Mouse (Mus musculus) gastrocnemius, postnatal 25 days (tissue): ENCODE data around the gene Syngr1. TPM values are rescaled to one million over a fixed set of nuclear protein-coding genes. Genes with fewer than 3 reads are reported as not detected.

ENCODE experiments used
- DNase-seq: peaks from one replicate; pipeline ENCODE4 v3.0.0; 2022
- long read RNA-seq, 2 experiments: library from polyadenylated mRNA; stranded (forward); transcript quantifications; one replicate each; pipeline ENCODE4 v2.0.0; 2021
- total RNA-seq, 2 experiments: library from RNA; stranded (reverse); gene quantifications; 1 replicate in 1 of 2; 2 replicates in 1 of 2; pipeline ENCODE4 v1.2.3; 2021

Syngr1 gene
- 10 to 100 TPM; 34.6 to 37.7 TPM for total RNA-seq
- long read RNA-seq, experiment 1, full-length matches to known transcripts, result 95 of 105 reads
- long read RNA-seq, experiment 1, partial matches to known transcripts, result 6 of 105 reads
- long read RNA-seq, experiment 1, other reads (novel, unspliced or antisense), result 4 of 105 reads
- long read RNA-seq, experiment 2, transcript Syngr1-202 (4 exons, 819 nt), result major isoform, 67 of 74 reads
- long read RNA-seq, experiment 2, partial matches to known transcripts, result 0 of 74 reads
- long read RNA-seq, experiment 2, other reads (novel, unspliced or antisense), result 7 of 74 reads

GRCm38 (mm10) chr15:80091121-80091955 lies at the start of gene Syngr1, which contains the start of gene Rpl3:
Gene Syngr1 (plus strand): TSS chr15:80091334.
Gene Rpl3 (minus strand): TSS chr15:80091868.
- peak; percentile 48 for DNase-seq

- DNase-seq, result no peak
Observed at GRCm38 (mm10) chr15:80042152-80042551, 49.0 kb upstream of the Syngr1 start.

DNA sequence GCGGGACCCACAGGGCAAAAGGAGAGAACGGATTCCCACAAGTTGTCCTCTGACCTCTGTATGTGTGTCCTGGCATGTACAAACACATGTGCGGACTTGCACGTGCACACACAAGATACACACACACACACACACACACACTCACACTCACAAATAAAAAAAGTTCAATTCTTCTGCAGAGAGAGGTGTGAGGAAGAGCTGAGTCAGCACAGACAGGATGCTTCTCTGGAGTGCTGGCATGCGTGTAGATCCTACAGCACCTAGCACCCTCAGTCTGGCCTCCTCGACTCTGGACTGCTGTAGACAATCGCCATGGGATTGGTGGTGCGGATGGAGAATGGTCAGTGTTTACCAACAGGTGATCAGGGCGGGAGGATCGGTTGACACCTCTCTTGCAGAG lies 46.9 kb upstream of the Syngr1 start:
- DNase-seq, result no peak

GRCm38 (mm10) chr15:80045749-80046148 lies 45.4 kb upstream of the Syngr1 start:
- no peak for DNase-seq

- DNase-seq, result no peak
Observed at GRCm38 (mm10) chr15:80047242-80047641, 43.9 kb upstream of the Syngr1 start.

GRCm38 (mm10) chr15:80047973-80048372 lies 43.2 kb upstream of the Syngr1 start:
- DNase-seq, result no peak

GRCm38 (mm10) chr15:80050093-80050492 lies 41.0 kb upstream of the Syngr1 start:
- DNase-seq, result peak; percentile 69

DNA sequence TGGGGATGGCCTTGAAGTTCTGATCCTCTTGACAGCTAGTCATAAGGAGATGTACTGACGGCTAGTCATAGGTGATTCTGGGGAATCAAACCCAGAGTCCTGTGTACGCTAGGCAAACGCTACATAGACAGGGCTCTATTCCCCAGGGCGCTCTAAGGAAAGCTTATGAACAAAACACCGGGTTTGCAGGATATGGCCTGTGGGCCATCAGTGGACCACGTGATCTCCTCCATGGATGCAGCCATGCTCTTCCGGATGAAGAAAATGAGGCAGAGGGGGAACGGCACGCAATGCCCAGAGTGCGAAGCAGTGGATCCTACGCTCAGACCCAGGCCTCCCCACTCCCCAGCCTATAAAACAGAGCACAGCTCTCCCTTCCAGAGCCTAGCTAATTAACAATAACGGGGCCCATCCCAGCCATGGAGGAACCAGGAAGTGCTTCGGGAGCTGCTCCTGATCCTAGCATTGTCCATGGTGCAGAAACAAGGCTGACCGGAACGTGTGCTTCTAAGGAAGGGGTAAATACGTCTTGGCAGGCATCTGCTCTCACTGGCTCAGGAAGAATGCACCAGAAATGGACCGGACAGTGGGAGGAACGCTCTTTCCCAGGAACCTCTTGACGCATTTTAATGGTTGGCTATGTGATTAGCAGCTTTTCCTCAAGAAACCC lies 39.9 kb upstream of the Syngr1 start:
- DNase-seq, result no peak

- DNase-seq, result no peak
Observed at GRCm38 (mm10) chr15:80051782-80052181, 39.4 kb upstream of the Syngr1 start.

DNA sequence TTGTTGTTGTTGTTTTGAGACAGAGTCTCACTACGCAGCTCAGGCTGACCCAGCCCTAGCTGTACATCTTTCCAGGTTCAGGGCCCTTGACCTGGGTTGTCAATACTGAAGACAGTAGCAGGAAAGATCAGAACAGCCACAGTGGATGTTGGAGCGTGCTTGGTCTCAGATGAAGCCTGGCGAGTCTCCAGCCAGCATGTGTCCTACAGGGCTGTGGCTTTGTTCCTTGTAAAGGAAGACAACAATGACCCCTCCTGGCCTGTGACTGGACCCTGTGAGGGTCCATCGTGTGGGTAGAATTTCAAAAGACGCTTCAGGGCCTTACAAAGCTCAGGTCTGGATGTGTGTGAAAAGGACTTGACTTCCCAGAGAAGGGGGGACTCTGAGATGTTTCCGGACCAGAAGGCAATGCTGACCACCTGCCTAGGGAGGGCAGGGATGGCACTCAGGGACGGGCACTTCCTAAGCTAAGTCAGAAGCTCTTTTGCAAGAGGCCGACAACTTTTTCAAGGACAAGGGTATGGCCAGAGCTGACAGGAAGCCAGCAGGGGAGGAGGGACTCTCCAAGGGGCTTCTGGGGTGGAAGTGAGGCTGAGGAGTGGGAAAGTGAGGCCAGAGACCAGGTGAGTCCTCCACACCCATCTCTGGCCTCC lies 37.6 kb upstream of the Syngr1 start:
- no peak for DNase-seq

DNA sequence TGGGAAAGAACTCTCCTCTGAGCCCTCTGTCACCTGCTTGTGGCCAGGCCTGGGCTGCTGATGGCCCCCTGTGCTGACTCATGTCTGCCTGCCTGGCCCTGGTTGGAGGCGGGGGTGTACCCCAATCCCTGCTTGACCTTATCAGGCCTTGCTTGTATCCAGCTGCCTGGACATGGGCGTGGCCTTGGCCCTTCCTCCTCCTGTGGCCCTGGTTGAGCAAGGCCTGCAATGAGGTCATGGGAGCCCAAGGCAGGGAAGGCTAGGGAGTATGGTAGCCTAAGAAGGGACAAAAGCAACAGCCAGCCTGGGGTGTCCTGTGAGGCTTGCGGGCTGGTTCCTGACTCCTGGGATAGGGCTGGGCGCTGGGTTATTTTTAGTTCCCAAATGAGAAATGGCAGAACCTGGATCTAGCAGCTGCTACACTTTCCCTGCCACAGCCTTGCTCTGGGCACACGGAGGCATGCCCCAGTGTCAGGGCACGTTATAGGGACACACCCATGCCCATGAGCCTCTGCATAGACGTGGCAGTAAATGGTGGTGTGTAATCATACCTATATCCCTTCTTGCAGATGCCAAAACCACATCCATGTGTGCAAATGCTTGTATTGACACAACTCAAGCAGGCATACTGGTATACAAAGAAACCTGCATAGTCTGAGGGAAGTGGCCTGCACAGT lies 37.0 kb upstream of the Syngr1 start:
- DNase-seq, result peak; percentile 87

DNA sequence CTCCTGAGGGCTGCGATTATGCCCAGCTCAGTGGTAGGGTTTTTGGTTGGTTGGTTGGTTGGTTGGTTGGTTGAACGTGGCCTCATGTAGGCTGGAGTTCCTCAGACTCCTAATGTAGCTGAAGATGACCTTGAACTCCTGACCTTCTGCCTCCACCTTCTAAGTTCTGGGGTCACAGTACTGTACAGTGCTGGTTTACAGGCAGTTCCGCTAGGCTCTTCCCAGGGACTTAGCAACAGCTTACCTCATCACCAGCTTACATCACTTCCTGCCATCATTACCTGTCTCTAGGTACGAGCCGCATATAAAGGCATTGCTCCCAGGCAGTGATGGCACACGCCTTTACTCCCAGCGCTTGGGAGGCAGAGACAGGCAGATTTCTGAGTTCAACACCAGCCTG lies 33.0 kb upstream of the Syngr1 start:
- DNase-seq, result no peak

- DNase-seq, result no peak
Observed at GRCm38 (mm10) chr15:80059606-80060005, 31.5 kb upstream of the Syngr1 start.

GRCm38 (mm10) chr15:80060356-80061070 lies 30.6 kb upstream of the Syngr1 start:
- no peak for DNase-seq

GRCm38 (mm10) chr15:80061071-80061550 lies 30.0 kb upstream of the Syngr1 start:
- no peak for DNase-seq

GRCm38 (mm10) chr15:80062339-80062738 lies 28.8 kb upstream of the Syngr1 start:
- no peak for DNase-seq

GRCm38 (mm10) chr15:80062821-80063220 lies 28.3 kb upstream of the Syngr1 start:
- no peak for DNase-seq

GRCm38 (mm10) chr15:80064965-80065364 lies 26.2 kb upstream of the Syngr1 start:
- no peak for DNase-seq

GRCm38 (mm10) chr15:80065414-80065813 lies 25.7 kb upstream of the Syngr1 start:
- no peak for DNase-seq

DNA sequence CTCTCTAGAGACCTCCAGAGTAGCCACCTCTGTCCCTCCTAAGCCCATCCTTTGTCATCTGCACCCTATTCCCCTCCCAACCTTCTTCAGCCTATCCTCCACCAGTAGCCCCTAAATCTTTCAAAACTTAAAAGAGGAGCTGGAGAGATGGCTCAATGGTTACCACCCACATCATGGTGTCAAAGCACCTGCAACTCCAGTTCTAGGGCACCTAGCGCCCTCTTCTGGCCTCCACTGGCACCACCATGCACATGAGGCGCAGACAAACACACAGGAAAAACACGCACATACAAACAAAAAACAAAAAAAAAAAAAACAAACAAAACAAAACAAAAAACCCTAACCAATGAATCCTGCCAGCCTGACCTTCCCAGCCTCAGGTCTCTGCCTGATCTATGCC lies 24.6 kb upstream of the Syngr1 start:
- no peak for DNase-seq

DNA sequence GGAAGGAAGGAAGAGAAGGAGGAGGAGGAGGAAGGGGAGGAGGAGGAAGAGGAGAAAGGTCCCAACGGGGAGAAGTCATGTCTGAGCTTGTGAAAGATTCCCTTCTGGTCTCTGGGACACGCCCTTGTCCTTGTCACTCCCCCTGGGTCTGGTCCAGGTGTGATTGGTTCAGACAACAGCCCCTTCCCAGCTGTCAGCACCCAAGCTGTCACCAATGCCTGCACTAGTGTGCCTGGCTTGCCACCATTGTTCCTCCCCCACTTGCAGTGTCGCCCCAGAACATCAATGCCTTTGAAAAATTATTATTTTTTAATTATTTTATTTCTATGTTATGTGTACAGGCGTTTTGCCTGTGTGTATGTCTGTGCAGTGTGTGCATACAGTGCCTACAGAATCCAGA lies 22.0 kb upstream of the Syngr1 start:
- DNase-seq, result no peak
